Mouse (Mus musculus) liver, embryonic 16.5 days (tissue): ENCODE results near the gene Eif3l. TPM values are rescaled to one million over a fixed set of nuclear protein-coding genes. Genes with fewer than 3 reads are reported as not detected.
"Not testable (repeated sequence)": the region's sequence is repeated elsewhere in the genome, so short reads cannot be mapped to it uniquely, and the experiment has no call there.

ENCODE experiments used
- ATAC-seq: fragments of 200-750 bp; cut with Nextera tagmentation; 2 replicates; pipeline ENCODE4 v1.8.0; 2017; ENCODE audit warnings: low read depth, mild to moderate bottlenecking, moderate number of reproducible peaks, moderate library complexity
- H3K27ac ChIP-seq: fragments of 300-500 bp; sonication (generic); 2 replicates; pipeline ENCODE4 v1.5.1; 2014; ENCODE audit warnings: mild to moderate bottlenecking, low read length
- H3K27me3 ChIP-seq: fragments of 300-500 bp; sonication (generic); 2 replicates; pipeline ENCODE4 v1.6.1; 2014; ENCODE audit warnings: low read depth, low read length, mixed read lengths; ENCODE audit not compliant: control insufficient read depth, insufficient read depth
- H3K36me3 ChIP-seq: fragments of 300-500 bp; sonication (generic); 2 replicates; pipeline ENCODE4 v1.6.1; 2014; ENCODE audit warnings: mild to moderate bottlenecking; ENCODE audit not compliant: control insufficient read depth, insufficient read depth
- H3K4me1 ChIP-seq: fragments of 300-500 bp; sonication (generic); 2 replicates; pipeline ENCODE4 v1.6.1; 2014; ENCODE audit warnings: low read depth, low read length, mixed read lengths; ENCODE audit not compliant: control insufficient read depth
- H3K4me2 ChIP-seq: fragments of 300-500 bp; sonication (generic); 2 replicates; pipeline ENCODE4 v1.6.1; 2014; ENCODE audit warnings: low read depth, low read length, mixed read lengths
- H3K4me3 ChIP-seq: fragments of 300-500 bp; sonication (generic); 2 replicates; pipeline ENCODE4 v1.5.1; 2014; ENCODE audit warnings: low read depth, mild to moderate bottlenecking, low read length
- H3K9ac ChIP-seq: fragments of 300-500 bp; sonication (generic); 2 replicates; pipeline ENCODE4 v1.6.1; 2014; ENCODE audit warnings: low read depth, low read length
- H3K9me3 ChIP-seq: fragments of 300-500 bp; sonication (generic); replicated peaks from 2 replicates; pipeline ENCODE4 v1.6.1; 2016; ENCODE audit warnings: low read length; ENCODE audit not compliant: control insufficient read depth
- WGBS: fragments of 180-500 bp; shearing (Covaris S2); extraction: QIAGEN DNeasy Blood & Tissue Kit; methylation state at CpG from one replicate; pipeline ENCODE4 v1.1.7; 2014; ENCODE audit not compliant: insufficient replicate concordance; 5-methylcytosine and 5-hydroxymethylcytosine counted together
- polyA plus RNA-seq: library from polyadenylated mRNA; unstranded; fragments of >200 nt; fragmentation: Nextera tagmentation; extraction: Ambion mirVana; gene quantifications from 2 replicates; pipeline ENCODE4 v1.2.1, GENCODE M21; 2015

Gene Eif3l
- polyA plus RNA-seq, 1 experiment from 2014 or later, result 107 TPM

DNA sequence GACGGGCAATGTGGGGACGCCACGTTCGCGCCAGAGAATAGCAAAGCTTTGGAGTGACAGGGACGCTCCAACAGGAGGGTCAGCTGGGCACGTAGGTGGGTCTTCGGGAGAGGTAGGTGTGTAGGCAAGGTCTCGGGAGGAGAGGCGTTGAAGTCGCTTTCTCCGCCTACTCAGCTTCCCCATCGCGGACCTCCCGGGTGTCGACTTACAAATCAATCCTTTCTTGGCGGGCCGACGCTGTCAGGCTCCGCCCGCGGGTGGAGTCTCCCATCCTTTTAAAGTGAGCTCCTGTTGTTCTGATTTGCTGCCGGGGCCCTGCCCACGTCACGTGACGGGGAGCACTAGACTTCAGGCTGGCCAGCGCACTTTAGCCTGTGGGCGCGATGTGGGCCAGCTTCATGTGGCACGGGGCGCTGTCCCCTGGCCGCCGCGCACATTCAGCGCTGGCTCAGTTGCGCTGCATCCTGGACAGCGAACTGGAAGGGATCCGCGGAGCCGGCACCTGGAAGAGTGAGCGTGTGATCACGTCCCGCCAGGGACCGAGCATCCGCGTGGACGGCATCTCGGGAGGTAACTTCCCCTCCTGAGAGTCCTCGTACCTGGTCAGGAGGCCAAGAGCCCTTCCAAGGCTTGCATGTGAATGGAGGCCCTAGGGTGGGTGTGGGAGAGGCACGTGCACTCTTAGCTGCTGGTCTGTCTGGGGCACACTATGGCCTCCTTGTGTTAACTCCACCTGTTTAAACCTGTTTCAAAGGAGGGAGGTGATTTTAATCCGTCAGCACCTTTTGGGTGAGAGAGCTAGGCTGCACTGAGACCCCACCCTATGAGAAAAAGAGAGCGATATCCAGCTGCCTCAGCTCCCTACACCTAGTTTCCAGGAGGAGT is 44.2 kb upstream of the Eif3l start:
- Histone ChIP-seq H3K4me2 (peak overlapping the region; percentile 75), H3K9me3 (no peaks in the 10 kb centered on the region), H3K27me3 (peaks cover 60% of the 10 kb centered on the region), H3K4me3 (peak overlapping the region; percentile 67), H3K9ac (peak overlapping the region; percentile 58), H3K4me1 (peaks cover 12% of the 10 kb centered on the region), H3K27ac (peak overlapping the region; percentile 57; the same call in 1 of the 2 replicates), H3K36me3 (no peaks in the 10 kb centered on the region)
- peak; percentile 76 for ATAC-seq
- whole genome bisulfite sequencing, result 2% methylated on average over 52 of the region's 52 CpGs

DNA sequence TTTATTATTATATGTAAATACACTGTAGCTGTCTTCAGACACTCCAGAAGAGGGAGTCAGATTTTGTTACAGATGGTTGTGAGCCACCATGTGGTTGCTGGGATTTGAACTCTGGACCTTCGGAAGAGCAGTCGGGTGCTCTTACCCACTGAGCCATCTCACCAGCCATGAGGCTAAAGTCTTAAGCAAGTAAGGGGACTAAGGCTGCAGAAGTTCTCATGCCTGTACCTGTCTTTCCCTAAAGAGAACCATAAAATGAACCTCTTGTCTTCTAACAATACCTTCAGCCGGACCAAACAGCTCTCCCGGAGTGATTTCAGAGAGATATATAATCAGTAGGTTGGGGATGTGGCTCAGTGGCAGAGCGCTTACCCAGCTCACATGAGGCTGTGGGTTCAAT is 43.1 kb upstream of the Eif3l start:
- not testable (repeated sequence) for ATAC-seq, H3K36me3 ChIP-seq, H3K4me3 ChIP-seq, H3K9ac ChIP-seq, H3K27ac ChIP-seq, H3K4me2 ChIP-seq, H3K9me3 ChIP-seq
- H3K4me1 ChIP-seq, result peaks cover 10% of the 10 kb centered on the region
- 72% methylated on average over 5 of the region's 5 CpGs for WGBS
- peaks cover 51% of the 10 kb centered on the region for H3K27me3 ChIP-seq

DNA sequence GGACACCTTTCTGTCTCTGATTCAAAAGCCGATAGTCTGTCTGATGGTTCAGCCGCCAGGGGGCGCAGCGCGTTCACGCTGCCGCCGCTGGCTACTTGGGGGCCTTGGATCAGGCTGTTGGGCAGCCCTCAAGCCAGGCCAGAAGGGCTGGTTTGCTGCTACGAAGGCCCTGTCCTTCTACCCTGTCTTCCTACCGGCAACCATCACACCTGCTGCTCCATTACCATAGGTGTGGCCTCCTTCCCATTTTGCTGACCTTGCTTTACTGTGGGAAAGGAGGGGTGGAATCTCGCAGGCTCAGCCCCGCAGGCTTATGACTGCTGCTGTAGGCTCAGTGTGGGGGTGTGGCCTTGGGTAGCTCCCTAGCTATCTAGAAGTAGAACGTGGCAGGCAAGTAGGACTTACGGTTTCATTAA is 37.1 kb upstream of the Eif3l start:
- peak; percentile 33 for ATAC-seq
- Histone ChIP-seq H3K4me2 (peak overlapping the region; percentile 57), H3K9me3 (no peaks in the 10 kb centered on the region), H3K9ac (no peak overlapping the region), H3K27me3 (peaks cover 20% of the 10 kb centered on the region), H3K27ac (no peak overlapping the region), H3K4me1 (peaks cover 23% of the 10 kb centered on the region), H3K36me3 (no peaks in the 10 kb centered on the region), H3K4me3 (peak overlapping the region; percentile 25; the same call in 1 of the 2 replicates)
- WGBS, result 5% methylated on average over 14 of the region's 14 CpGs

DNA sequence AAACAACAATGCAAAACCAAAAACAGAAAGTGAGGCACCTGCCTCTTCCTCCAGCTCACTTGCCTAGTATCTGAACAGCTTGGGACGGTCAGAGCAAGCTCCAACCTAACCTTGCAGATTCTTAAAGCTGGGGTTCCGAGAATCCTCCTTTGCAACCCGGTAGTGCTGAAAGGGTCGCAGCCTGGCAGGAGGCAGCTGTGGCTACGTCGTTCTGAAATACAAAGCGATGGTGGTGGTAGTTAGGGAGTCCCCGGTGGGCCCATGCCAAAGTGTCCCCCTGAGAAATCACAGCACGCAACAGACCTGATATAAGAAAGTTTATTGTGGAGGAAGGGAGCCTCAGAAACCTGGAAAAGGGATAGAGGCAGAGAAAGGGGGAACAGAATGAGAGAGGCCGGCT is 36.6 kb upstream of the Eif3l start:
- Histone ChIP-seq H3K9me3 (no peaks in the 10 kb centered on the region), H3K4me2 (peak overlapping the region; percentile 57; the same call in 1 of the 2 replicates), H3K9ac (no peak overlapping the region), H3K36me3 (no peaks in the 10 kb centered on the region), H3K4me3 (no peak overlapping the region), H3K4me1 (peaks cover 23% of the 10 kb centered on the region), H3K27me3 (peaks cover 25% of the 10 kb centered on the region), H3K27ac (no peak overlapping the region)
- WGBS, result 58% methylated on average over 10 of the region's 10 CpGs
- ATAC-seq, result no peak

DNA sequence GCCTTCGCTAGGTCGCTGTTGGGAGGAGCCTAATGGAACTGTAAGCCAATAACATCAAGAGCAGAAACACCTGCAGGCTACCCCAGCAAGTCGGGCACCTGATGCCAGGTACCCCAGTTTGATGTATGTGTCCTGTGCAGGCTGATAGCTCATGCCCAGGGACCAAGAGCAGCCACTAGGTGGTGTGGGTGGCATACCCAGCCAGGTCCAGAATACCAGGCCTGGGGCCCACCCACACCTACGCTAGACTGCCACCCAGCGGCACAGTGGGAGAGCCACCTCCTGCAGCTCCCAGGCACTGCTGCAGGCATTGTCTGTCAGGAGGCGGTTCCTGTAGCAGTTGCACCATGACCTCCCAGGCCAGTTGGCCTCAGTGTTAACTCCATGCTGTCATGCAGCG is 36.1 kb upstream of the Eif3l start:
- ATAC-seq, result peak; percentile 78
- Histone ChIP-seq H3K4me3 (no peak overlapping the region), H3K4me1 (peaks cover 23% of the 10 kb centered on the region), H3K9ac (no peak overlapping the region), H3K27me3 (peaks cover 30% of the 10 kb centered on the region), H3K27ac (no peak overlapping the region), H3K9me3 (no peaks in the 10 kb centered on the region), H3K36me3 (no peaks in the 10 kb centered on the region), H3K4me2 (no peak overlapping the region)
- 10% methylated on average over 7 of the region's 7 CpGs for WGBS

DNA sequence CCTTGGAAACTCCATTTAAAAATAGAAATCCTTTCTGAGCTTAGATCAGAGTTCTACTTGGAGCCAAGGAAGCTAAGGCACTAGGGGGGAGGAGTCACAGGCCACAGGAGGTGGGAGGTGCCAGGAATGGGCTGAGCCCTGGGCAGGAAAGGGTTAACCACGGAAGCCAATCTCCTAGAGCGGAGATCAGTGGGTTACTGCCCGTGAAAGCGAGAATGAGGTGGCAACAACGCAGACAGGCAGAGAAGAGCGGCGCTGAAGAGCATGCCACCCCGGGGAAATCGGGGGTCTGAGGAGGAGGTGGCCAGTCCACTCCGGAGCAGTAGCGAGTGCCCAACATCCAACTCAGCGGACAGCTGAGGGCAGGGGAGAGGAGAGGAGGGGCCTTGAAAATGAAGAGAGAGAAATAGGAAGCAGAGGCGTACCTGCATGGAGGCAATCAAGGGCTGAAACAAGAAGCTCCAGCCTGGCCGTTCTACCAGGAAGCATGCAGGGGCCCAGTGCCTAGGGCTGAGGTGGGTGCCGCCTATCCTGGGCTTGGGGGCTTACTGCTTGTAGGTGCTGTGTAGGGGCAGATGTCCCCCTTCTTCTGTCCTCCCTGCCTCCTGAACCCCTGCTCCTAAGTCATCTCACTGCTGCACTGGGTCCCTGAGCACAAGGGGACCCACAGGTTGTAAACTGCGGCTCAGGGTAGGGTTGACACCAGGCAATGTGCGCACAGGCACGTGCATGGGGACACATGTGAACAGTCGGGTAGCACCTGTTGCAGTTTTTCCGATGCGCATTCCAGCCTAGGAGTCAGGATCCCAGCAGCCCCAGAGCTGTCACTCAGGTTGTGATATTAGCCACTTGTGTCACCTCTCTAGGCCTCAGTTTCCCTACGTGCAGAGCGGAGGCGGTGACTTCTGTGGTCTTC is 34.2 kb upstream of the Eif3l start:
- no peak for ATAC-seq
- H3K9me3 ChIP-seq, result no peaks in the 10 kb centered on the region
- H3K27ac ChIP-seq, result no peak overlapping the region
- peak overlapping the region; percentile 30 for H3K4me3 ChIP-seq
- WGBS, result 10% methylated on average over 24 of the region's 24 CpGs
- no peak overlapping the region for H3K9ac ChIP-seq
- peak overlapping the region; percentile 49 for H3K4me2 ChIP-seq
- H3K4me1 ChIP-seq, result peaks cover 25% of the 10 kb centered on the region
- H3K27me3 ChIP-seq, result peaks cover 38% of the 10 kb centered on the region
- no peaks in the 10 kb centered on the region for H3K36me3 ChIP-seq

DNA sequence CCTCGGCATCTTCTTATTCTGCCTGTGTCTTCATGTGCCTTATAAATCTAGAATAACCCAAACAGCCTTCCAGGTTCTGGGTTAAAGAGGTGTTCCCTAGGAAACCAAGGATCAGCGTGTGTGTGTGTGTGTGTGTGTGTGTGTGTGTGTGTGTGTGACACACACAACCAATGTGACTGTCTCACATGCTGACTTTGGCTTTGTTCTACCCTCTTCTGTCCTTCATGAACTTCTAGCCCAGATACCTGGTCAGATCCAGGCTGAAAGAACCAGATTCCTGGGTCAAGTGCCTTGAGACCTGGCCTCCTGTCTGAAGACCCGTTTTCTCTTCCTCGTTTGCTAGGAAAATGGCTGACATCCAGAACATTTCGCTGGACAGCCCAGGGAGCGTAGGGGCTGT is 33.4 kb upstream of the Eif3l start, which contains the start of gene Galr3:
Gene Galr3 (plus strand): TSS at position 301 of the 400 bp plus-strand sequence.
- H3K27ac ChIP-seq, result no peak within 1 kb of the TSS
- 64% methylated on average over 6 of the region's 6 CpGs for WGBS
- peaks cover 38% of the 10 kb centered on the region for H3K27me3 ChIP-seq
- ATAC-seq, result no peak
- peaks cover 25% of the 10 kb centered on the region for H3K4me1 ChIP-seq
- no peak within 1 kb of the TSS; the same call in 1 of the 2 replicates for H3K9ac ChIP-seq
- H3K4me2 ChIP-seq, result peak within 1 kb of the TSS; percentile 76
- no peaks in the 10 kb centered on the region for H3K9me3 ChIP-seq
- peak within 1 kb of the TSS; percentile 51 for H3K4me3 ChIP-seq
- no peaks in the 10 kb centered on the region for H3K36me3 ChIP-seq

DNA sequence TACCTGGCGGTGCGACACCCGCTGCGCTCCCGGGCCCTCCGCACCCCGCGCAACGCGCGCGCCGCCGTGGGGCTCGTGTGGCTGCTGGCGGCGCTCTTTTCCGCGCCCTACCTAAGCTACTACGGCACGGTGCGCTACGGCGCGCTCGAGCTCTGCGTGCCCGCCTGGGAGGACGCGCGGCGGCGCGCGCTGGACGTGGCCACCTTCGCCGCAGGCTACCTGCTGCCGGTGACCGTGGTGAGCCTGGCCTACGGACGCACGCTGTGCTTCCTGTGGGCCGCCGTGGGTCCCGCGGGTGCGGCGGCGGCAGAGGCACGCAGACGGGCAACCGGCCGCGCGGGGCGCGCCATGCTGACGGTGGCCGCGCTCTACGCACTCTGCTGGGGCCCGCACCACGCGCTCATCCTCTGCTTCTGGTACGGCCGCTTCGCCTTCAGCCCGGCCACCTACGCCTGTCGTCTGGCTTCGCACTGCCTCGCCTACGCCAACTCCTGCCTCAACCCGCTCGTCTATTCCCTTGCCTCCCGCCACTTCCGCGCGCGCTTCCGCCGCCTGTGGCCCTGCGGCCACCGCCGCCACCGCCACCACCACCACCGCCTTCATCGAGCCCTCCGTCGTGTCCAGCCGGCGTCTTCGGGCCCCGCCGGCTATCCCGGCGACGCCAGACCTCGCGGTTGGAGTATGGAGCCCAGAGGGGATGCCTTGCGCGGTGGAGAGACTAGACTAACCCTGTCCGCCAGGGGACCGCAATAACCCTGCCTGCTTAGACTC is 32.1 kb upstream of the Eif3l start:
- Histone ChIP-seq H3K36me3 (no peaks in the 10 kb centered on the region), H3K4me1 (peaks cover 20% of the 10 kb centered on the region), H3K9me3 (no peaks in the 10 kb centered on the region), H3K4me2 (peak overlapping the region; percentile 76), H3K4me3 (peak overlapping the region; percentile 51), H3K27ac (no peak overlapping the region), H3K27me3 (peaks cover 38% of the 10 kb centered on the region), H3K9ac (peak overlapping the region; percentile 9; the same call in 1 of the 2 replicates)
- no peak for ATAC-seq
- under 1% methylated on average over 99 of the region's 105 CpGs for WGBS
